Comparison of ENCODE assay signal across 8 mouse cellular contexts in genomic region chr5:35280002-35280782, GRCm38 (mm10). TPM values are rescaled to one million over a fixed set of nuclear protein-coding genes. Genes with fewer than 3 reads are reported as not detected.
DNase-seq lines count a peak whose midpoint lies in the region; ATAC-seq and TF ChIP-seq lines count a peak whose summit lies in the region.

No protein-coding gene starts in this region.

- no peaks in the 10 kb centered on the region for H3K4me1 ChIP-seq in heart, postnatal 0 days (ENCODE audit: control insufficient read depth, insufficient read depth)
- peaks cover 2% of the 10 kb centered on the region; the same call in 1 of the 2 replicates for H3K4me1 ChIP-seq in midbrain, embryonic 14.5 days (ENCODE audit: control insufficient read depth, insufficient read depth, low read length)

- H3K9me3 ChIP-seq in heart, postnatal 0 days (replicated peaks; ENCODE audit: control insufficient read depth, low read length), result no peaks in the 10 kb centered on the region
- no peaks in the 10 kb centered on the region for H3K9me3 ChIP-seq in midbrain, embryonic 14.5 days (ENCODE audit: control insufficient read depth, low read length)

- no peak overlapping the region for H3K9ac ChIP-seq in heart, postnatal 0 days (replicated peaks; ENCODE audit: low read depth, low read length)
- peak overlapping the region; percentile 46 for H3K9ac ChIP-seq in midbrain, embryonic 14.5 days (replicated peaks; ENCODE audit: low read length)

- peaks cover 89% of the 10 kb centered on the region for H3K27me3 ChIP-seq in heart, postnatal 0 days (ENCODE audit: control insufficient read depth, insufficient read depth, low read length)
- peaks cover 60% of the 10 kb centered on the region for H3K27me3 ChIP-seq in midbrain, embryonic 14.5 days (ENCODE audit: control insufficient read depth, insufficient read depth, low read length)

- no peak overlapping the region for H3K27ac ChIP-seq in heart, postnatal 0 days (ENCODE audit: low read depth)
- no peak overlapping the region for H3K27ac ChIP-seq in midbrain, embryonic 14.5 days (replicated peaks; ENCODE audit: low read depth, low read length)

- peak overlapping the region; percentile 87 for H3K4me2 ChIP-seq in heart, postnatal 0 days (ENCODE audit: low read depth, low read length)
- peak overlapping the region; percentile 76 for H3K4me2 ChIP-seq in midbrain, embryonic 14.5 days (ENCODE audit: low read length)

- 7% methylated on average over 75 of the region's 75 CpGs for WGBS in heart, postnatal 0 days
- WGBS in midbrain, embryonic 14.5 days, result 4% methylated on average over 75 of the region's 75 CpGs

- TF ChIP-seq EP300 in heart, postnatal 0 days (IDR thresholded peaks at IDR 0.05; ENCODE audit: low read depth), result no peak

- no peaks in the 10 kb centered on the region for H3K36me3 ChIP-seq in heart, postnatal 0 days (replicated peaks; ENCODE audit: control insufficient read depth, insufficient read depth, low read length)
- H3K36me3 ChIP-seq in midbrain, embryonic 14.5 days (ENCODE audit: control insufficient read depth, insufficient read depth, low read length), result no peaks in the 10 kb centered on the region

- peak; percentile 4 for DNase-seq in urinary bladder, postnatal 14 days (ENCODE audit: low spot score)
- DNase-seq in urinary bladder, postnatal 25 days (ENCODE audit: low spot score), result no peak
- peak; percentile 73 to 76 for DNase-seq in cerebellum, postnatal 14 days
- DNase-seq in heart, postnatal 0 days (ENCODE audit: low spot score), result no peak
- DNase-seq in layer of hippocampus, postnatal 25 days (ENCODE audit: extremely low spot score in 1 of 2, low spot score in 1 of 2), result peak; percentile 44 to 46
- peak; percentile 64 for DNase-seq in midbrain, embryonic 14.5 days
- no peak for DNase-seq in thymus, postnatal 25 days

- TF ChIP-seq CTCF in heart, postnatal 0 days (IDR thresholded peaks at IDR 0.05; ENCODE audit: low read depth), result no peak

- H3K4me3 ChIP-seq in heart, postnatal 0 days (ENCODE audit: low read depth, low read length), result peak overlapping the region; percentile 50
- peak overlapping the region; percentile 40 for H3K4me3 ChIP-seq in midbrain, embryonic 14.5 days (replicated peaks; ENCODE audit: low read depth, low read length)

- ATAC-seq in heart, postnatal 0 days (ENCODE audit: insufficient read depth, low read depth), result no peak
- no peak; the same call in 1 of the 2 replicates for ATAC-seq in midbrain, embryonic 14.5 days (ENCODE audit: low FRiP score, low TSS enrichment)
- ATAC-seq in monocyte, adult 5-6 weeks (replicated peaks; ENCODE audit: insufficient number of reproducible peaks, low FRiP score, low TSS enrichment, poor library complexity, severe bottlenecking), result no peak

RNA-seq across cellular contexts. Expression of gene Adra2c, which starts 2.1 kb away (rescaled TPM):
- 0.76 TPM in 1 of 2 replicates, not detected in the other for total RNA-seq in heart, postnatal 0 days (2014; rRNA removed; ENCODE audit: low replicate concordance)
- polyA plus RNA-seq in heart, postnatal 0 days (2015; fragmentation: Nextera tagmentation; extraction: Ambion mirVana), result not detected in 2 replicates
- 10 to 100 TPM; 24.5 to 27.4 TPM for total RNA-seq in layer of hippocampus, postnatal 25 days (2021)
- polyA plus RNA-seq in midbrain, embryonic 14.5 days (2014; fragmentation: Nextera tagmentation; extraction: Ambion mirVana), result 0.46 and 0.50 TPM in 2 replicates
- not detected in 3 replicates for total RNA-seq in monocyte, adult 5-6 weeks (2017)

Comparison
In these comparisons a context has a peak if more than half of its experiments do, and no peak if none do; other contexts are left out.
1. DNase-seq: peak in urinary bladder, postnatal 14 days (single experiment), cerebellum, postnatal 14 days (2 of 2), layer of hippocampus, postnatal 25 days (2 of 2) and midbrain, embryonic 14.5 days (single experiment); none in urinary bladder, postnatal 25 days (single experiment), heart, postnatal 0 days (single experiment) and thymus, postnatal 25 days (single experiment).
2. RNA of gene Adra2c, which starts 2.1 kb away (total RNA-seq): 24.5 to 27.4 TPM in layer of hippocampus, postnatal 25 days; 0.76 TPM in heart, postnatal 0 days and not detected in monocyte, adult 5-6 weeks; every median in the first group is over 10 times any median in the second.